Mouse (Mus musculus): ENCODE results near the gene Hoxa7.

GRCm38 (mm10) chr6:52176391-52176790 is 45.3 kb downstream of the Hoxa7 start:
- TF ChIP-seq CTCF (IDR thresholded peaks at IDR 0.05; ENCODE audit: extremely low read depth, insufficient read length, insufficient replicate concordance, low read depth, low read length) (no peak), POLR2A (IDR thresholded peaks at IDR 0.05; ENCODE audit: low read depth, low read length) (no peak)

All from small intestine, adult 2 months (tissue).